Mouse (Mus musculus) erythroblast, embryonic 14.5 days (primary cell): Measurements from ENCODE around the gene Sobp.

Experiments used
- GATA1 ChIP-seq: IDR thresholded peaks from 2 replicates; pipeline ENCODE4 v1.6.1; 2012; ENCODE audit warnings: low read length, inconsistent platforms, mixed read lengths
- TAL1 ChIP-seq: IDR thresholded peaks from 3 replicates; pipeline ENCODE4 v1.6.1; 2012; ENCODE audit warnings: low read length, inconsistent platforms, mixed read lengths

DNA sequence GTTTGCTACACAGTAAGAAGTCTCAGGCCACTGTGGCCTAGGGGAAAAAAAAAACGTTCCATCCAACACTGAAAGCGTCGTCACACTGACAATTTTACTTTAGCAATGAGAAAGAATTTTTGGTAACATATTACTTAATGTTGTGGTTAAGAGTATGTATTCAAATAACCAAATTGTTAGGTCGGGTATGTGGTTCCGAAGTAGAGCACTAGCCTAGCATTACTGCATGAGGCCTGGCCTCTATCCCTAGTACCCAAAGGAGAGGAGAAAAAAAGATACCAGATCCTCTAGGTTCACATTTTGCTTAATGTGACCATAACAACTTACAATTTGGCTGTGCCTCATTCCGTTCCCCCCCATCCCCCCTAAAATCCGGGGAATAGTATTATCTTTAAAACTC is 46.1 kb upstream of the Sobp start:
- TF ChIP-seq GATA1 (no peak), TAL1 (no peak)
